Mouse (Mus musculus): Measurements from ENCODE around the gene Nudt13. TPM values are rescaled to one million over a fixed set of nuclear protein-coding genes. Genes with fewer than 3 reads are reported as not detected.

Nudt13 gene
- polyA plus RNA-seq, 1 experiment, result 4.9 TPM

DNA sequence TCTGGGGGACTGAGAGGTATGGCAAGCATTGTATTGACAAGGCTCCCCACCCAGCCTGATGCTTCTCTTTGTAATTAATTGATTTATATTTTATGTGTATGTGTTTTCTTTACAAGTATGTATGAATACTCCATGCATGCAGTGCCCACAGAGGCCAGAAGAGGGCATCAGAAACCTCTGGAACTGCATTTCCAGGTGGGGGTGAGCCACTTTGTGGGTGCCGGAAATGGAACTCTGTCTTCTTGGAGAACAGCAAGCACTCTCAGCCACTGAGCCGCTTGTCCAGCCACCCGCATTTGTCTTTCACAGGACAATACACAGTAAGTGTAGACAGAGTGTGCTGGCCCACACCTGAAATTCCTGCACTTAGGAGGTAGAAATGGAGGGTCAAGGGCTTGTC, 24.9 kb downstream of the Nudt13 start:
- no peak for TF ChIP-seq MYOG (IDR thresholded peaks at IDR 0.05; ENCODE audit: control insufficient read depth, extremely low read depth, insufficient read length)
- TF ChIP-seq FOSL1 (IDR thresholded peaks at IDR 0.05; ENCODE audit: insufficient read depth, low read length, poor library complexity, severe bottlenecking), result no peak
- no peak for TF ChIP-seq CEBPB (IDR thresholded peaks at IDR 0.05; ENCODE audit: low read depth)
- no peak for TF ChIP-seq MAX (IDR thresholded peaks at IDR 0.05)
- no peak for TF ChIP-seq USF1 (IDR thresholded peaks at IDR 0.05; ENCODE audit: low read depth)
- no peak for TF ChIP-seq MYOD1 (IDR thresholded peaks at IDR 0.05; ENCODE audit: control insufficient read depth, insufficient read length, low read depth)
- TF ChIP-seq CTCF (IDR thresholded peaks at IDR 0.05; ENCODE audit: control insufficient read depth, insufficient read depth, insufficient read length), result no peak
- Histone ChIP-seq H3K27me3 (ENCODE audit: control insufficient read depth, insufficient read depth, insufficient read length) (no peaks in the 10 kb centered on the region), H3K79me2 (ENCODE audit: control insufficient read depth, insufficient read depth) (no peaks in the 10 kb centered on the region), H3K79me3 (ENCODE audit: low read depth) (no peaks in the 10 kb centered on the region), H3K36me3 (ENCODE audit: control insufficient read depth, insufficient read depth) (peaks cover 35% of the 10 kb centered on the region), H3ac (ENCODE audit: control insufficient read depth, insufficient read length, low read depth) (no peak overlapping the region), H3K4me3 (ENCODE audit: insufficient read depth, poor library complexity, severe bottlenecking) (no peak overlapping the region)

DNA sequence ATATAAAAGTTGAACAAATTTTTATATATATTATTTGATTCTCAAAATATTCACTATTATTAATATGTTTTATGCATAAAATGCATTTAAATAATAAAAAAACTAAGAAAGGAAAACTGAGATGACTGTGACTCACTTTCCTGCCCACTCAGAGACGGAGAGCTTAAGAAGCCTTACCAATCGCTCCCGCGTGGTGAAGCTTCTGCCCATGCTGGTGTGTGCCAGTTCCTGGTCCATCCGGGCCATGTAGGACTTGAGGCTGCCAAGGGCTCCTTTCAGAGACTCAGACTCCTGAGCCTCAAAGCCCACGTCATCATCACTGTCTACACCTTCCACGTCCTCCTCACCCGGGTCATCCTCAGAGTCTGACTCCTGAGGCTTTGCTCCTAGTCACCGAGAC, 29.7 kb downstream of the Nudt13 start:
- Histone ChIP-seq H3K27me3 (ENCODE audit: control insufficient read depth, insufficient read depth, insufficient read length) (no peaks in the 10 kb centered on the region), H3K79me3 (ENCODE audit: low read depth) (no peaks in the 10 kb centered on the region), H3K4me3 (ENCODE audit: insufficient read depth, poor library complexity, severe bottlenecking) (no peak overlapping the region), H3K79me2 (ENCODE audit: control insufficient read depth, insufficient read depth) (no peaks in the 10 kb centered on the region), H3ac (ENCODE audit: control insufficient read depth, insufficient read length, low read depth) (no peak overlapping the region), H3K36me3 (ENCODE audit: control insufficient read depth, insufficient read depth) (peaks cover 66% of the 10 kb centered on the region)
- TF ChIP-seq MYOD1 (IDR thresholded peaks at IDR 0.05; ENCODE audit: control insufficient read depth, insufficient read length, low read depth) (no peak), CTCF (IDR thresholded peaks at IDR 0.05; ENCODE audit: control insufficient read depth, insufficient read depth, insufficient read length) (no peak), FOSL1 (IDR thresholded peaks at IDR 0.05; ENCODE audit: insufficient read depth, low read length, poor library complexity, severe bottlenecking) (no peak), USF1 (IDR thresholded peaks at IDR 0.05; ENCODE audit: low read depth) (no peak), MYOG (IDR thresholded peaks at IDR 0.05; ENCODE audit: control insufficient read depth, extremely low read depth, insufficient read length) (no peak), MAX (IDR thresholded peaks at IDR 0.05) (no peak), CEBPB (IDR thresholded peaks at IDR 0.05; ENCODE audit: low read depth) (no peak)

DNA sequence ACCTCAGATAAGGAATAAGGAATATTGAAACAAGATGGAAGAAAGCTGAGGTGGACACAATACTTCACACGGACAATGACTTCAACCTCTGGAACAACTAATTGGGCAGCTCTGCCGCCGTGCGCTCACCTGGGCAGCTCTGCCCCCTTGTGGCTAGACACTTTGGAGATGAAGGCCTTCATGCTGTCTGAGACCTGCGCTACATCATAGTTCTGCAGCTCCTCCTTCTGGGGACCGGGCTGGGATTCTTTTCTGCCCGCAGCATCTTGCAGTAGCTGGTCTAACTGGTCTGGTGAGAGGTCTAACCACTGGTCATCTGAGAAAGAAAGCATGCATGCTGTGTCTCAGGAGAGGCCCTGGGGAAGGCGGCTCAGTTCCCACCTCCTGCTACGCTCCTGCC, 34.0 kb downstream of the Nudt13 start:
- no peak for TF ChIP-seq USF1 (IDR thresholded peaks at IDR 0.05; ENCODE audit: low read depth)
- no peak for TF ChIP-seq MYOD1 (IDR thresholded peaks at IDR 0.05; ENCODE audit: control insufficient read depth, insufficient read length, low read depth)
- no peak for TF ChIP-seq MYOG (IDR thresholded peaks at IDR 0.05; ENCODE audit: control insufficient read depth, extremely low read depth, insufficient read length)
- no peak for TF ChIP-seq CTCF (IDR thresholded peaks at IDR 0.05; ENCODE audit: control insufficient read depth, insufficient read depth, insufficient read length)
- no peak for TF ChIP-seq FOSL1 (IDR thresholded peaks at IDR 0.05; ENCODE audit: insufficient read depth, low read length, poor library complexity, severe bottlenecking)
- TF ChIP-seq CEBPB (IDR thresholded peaks at IDR 0.05; ENCODE audit: low read depth), result no peak
- no peak for TF ChIP-seq MAX (IDR thresholded peaks at IDR 0.05)
- Histone ChIP-seq H3K79me2 (ENCODE audit: control insufficient read depth, insufficient read depth) (no peaks in the 10 kb centered on the region), H3K79me3 (ENCODE audit: low read depth) (no peaks in the 10 kb centered on the region), H3ac (ENCODE audit: control insufficient read depth, insufficient read length, low read depth) (no peak overlapping the region), H3K4me3 (ENCODE audit: insufficient read depth, poor library complexity, severe bottlenecking) (no peak overlapping the region), H3K27me3 (ENCODE audit: control insufficient read depth, insufficient read depth, insufficient read length) (no peaks in the 10 kb centered on the region), H3K36me3 (ENCODE audit: control insufficient read depth, insufficient read depth) (peaks cover 85% of the 10 kb centered on the region)

DNA sequence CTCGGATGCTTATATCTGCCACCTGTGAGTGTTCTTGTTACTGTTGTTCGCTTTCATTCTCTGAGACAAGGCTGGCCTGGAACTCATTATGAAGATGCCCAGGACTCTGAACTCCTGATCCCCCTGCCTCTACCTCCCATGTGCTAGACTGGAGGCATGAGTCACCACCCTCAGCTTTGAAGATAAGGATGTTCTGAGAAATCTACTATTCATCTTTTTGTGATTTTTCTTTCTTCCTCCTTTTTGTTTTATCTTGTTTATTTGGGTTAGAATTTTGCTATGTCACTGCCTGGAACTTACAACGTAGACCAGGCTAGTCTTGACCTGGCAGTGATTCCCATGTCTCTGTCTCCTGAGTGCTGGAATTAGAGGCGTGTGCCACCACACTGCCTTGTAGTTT, 36.8 kb downstream of the Nudt13 start:
- H3K36me3 ChIP-seq (ENCODE audit: control insufficient read depth, insufficient read depth), result peaks cover 86% of the 10 kb centered on the region
- no peaks in the 10 kb centered on the region for H3K79me3 ChIP-seq (ENCODE audit: low read depth)
- TF ChIP-seq CEBPB (IDR thresholded peaks at IDR 0.05; ENCODE audit: low read depth) (no peak), CTCF (IDR thresholded peaks at IDR 0.05; ENCODE audit: control insufficient read depth, insufficient read depth, insufficient read length) (no peak), MAX (IDR thresholded peaks at IDR 0.05) (no peak), MYOG (IDR thresholded peaks at IDR 0.05; ENCODE audit: control insufficient read depth, extremely low read depth, insufficient read length) (no peak), MYOD1 (IDR thresholded peaks at IDR 0.05; ENCODE audit: control insufficient read depth, insufficient read length, low read depth) (no peak), USF1 (IDR thresholded peaks at IDR 0.05; ENCODE audit: low read depth) (no peak), FOSL1 (IDR thresholded peaks at IDR 0.05; ENCODE audit: insufficient read depth, low read length, poor library complexity, severe bottlenecking) (no peak)
- H3K79me2 ChIP-seq (ENCODE audit: control insufficient read depth, insufficient read depth), result no peaks in the 10 kb centered on the region
- H3ac ChIP-seq (ENCODE audit: control insufficient read depth, insufficient read length, low read depth), result no peak overlapping the region
- no peak overlapping the region for H3K4me3 ChIP-seq (ENCODE audit: insufficient read depth, poor library complexity, severe bottlenecking)
- H3K27me3 ChIP-seq (ENCODE audit: control insufficient read depth, insufficient read depth, insufficient read length), result no peaks in the 10 kb centered on the region

DNA sequence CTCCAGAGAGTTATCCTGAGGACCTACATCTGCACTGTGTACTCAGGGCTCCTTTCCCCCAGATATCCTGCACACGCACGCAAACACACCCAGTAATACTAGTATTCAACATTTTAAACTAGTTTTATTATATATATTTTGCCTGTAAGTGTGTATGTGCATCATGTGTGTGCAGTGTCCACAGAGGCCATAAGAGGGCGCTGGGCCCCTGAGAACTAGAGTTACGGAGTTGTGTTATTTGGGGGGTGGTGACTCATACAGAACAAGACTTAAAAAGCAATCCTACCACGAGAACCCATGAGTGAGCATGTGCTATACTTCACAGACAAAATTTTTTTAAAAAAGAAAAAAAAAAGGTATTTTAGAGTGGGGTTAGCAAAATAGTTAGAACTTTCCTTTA, 44.9 kb downstream of the Nudt13 start:
- Histone ChIP-seq H3K79me2 (ENCODE audit: control insufficient read depth, insufficient read depth) (peaks cover 39% of the 10 kb centered on the region), H3K79me3 (ENCODE audit: low read depth) (peaks cover 14% of the 10 kb centered on the region), H3ac (ENCODE audit: control insufficient read depth, insufficient read length, low read depth) (no peak overlapping the region), H3K36me3 (ENCODE audit: control insufficient read depth, insufficient read depth) (peaks cover 56% of the 10 kb centered on the region), H3K27me3 (ENCODE audit: control insufficient read depth, insufficient read depth, insufficient read length) (no peaks in the 10 kb centered on the region), H3K4me3 (ENCODE audit: insufficient read depth, poor library complexity, severe bottlenecking) (no peak overlapping the region)
- TF ChIP-seq MYOG (IDR thresholded peaks at IDR 0.05; ENCODE audit: control insufficient read depth, extremely low read depth, insufficient read length) (no peak), USF1 (IDR thresholded peaks at IDR 0.05; ENCODE audit: low read depth) (no peak), MAX (IDR thresholded peaks at IDR 0.05) (no peak), FOSL1 (IDR thresholded peaks at IDR 0.05; ENCODE audit: insufficient read depth, low read length, poor library complexity, severe bottlenecking) (no peak), CEBPB (IDR thresholded peaks at IDR 0.05; ENCODE audit: low read depth) (no peak), MYOD1 (IDR thresholded peaks at IDR 0.05; ENCODE audit: control insufficient read depth, insufficient read length, low read depth) (no peak), CTCF (IDR thresholded peaks at IDR 0.05; ENCODE audit: control insufficient read depth, insufficient read depth, insufficient read length) (no peak)

DNA sequence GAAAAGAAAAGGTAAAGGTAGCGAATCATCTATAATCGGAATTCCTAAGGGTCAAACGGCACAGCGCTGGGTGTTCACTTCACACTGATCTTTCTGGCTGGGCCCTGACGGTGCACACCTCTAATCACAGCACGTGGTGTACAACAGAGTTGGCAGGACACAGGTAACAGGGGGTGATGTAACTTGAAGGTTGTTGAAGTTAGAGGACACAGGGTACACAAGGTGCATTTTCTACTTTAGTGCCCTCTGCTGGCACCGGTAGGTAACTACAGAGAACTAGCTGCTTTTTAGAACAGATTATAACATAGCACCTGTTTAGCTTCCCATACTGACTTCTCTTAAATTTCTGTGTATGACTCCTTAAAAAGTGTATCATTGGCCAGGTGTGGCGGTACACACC, 45.7 kb downstream of the Nudt13 start:
- peaks cover 55% of the 10 kb centered on the region for H3K36me3 ChIP-seq (ENCODE audit: control insufficient read depth, insufficient read depth)
- no peak for TF ChIP-seq CEBPB (IDR thresholded peaks at IDR 0.05; ENCODE audit: low read depth)
- TF ChIP-seq MYOD1 (IDR thresholded peaks at IDR 0.05; ENCODE audit: control insufficient read depth, insufficient read length, low read depth), result no peak
- no peak for TF ChIP-seq CTCF (IDR thresholded peaks at IDR 0.05; ENCODE audit: control insufficient read depth, insufficient read depth, insufficient read length)
- no peak for TF ChIP-seq FOSL1 (IDR thresholded peaks at IDR 0.05; ENCODE audit: insufficient read depth, low read length, poor library complexity, severe bottlenecking)
- no peak for TF ChIP-seq MYOG (IDR thresholded peaks at IDR 0.05; ENCODE audit: control insufficient read depth, extremely low read depth, insufficient read length)
- TF ChIP-seq USF1 (IDR thresholded peaks at IDR 0.05; ENCODE audit: low read depth), result no peak
- no peak for TF ChIP-seq MAX (IDR thresholded peaks at IDR 0.05)
- no peak overlapping the region for H3ac ChIP-seq (ENCODE audit: control insufficient read depth, insufficient read length, low read depth)
- H3K79me3 ChIP-seq (ENCODE audit: low read depth), result peaks cover 20% of the 10 kb centered on the region
- H3K27me3 ChIP-seq (ENCODE audit: control insufficient read depth, insufficient read depth, insufficient read length), result no peaks in the 10 kb centered on the region
- H3K4me3 ChIP-seq (ENCODE audit: insufficient read depth, poor library complexity, severe bottlenecking), result no peak overlapping the region
- H3K79me2 ChIP-seq (ENCODE audit: control insufficient read depth, insufficient read depth), result peaks cover 46% of the 10 kb centered on the region
